Mouse (Mus musculus) forebrain, embryonic 13.5 days (tissue): ENCODE data around the gene Osbpl10. TPM values are rescaled to one million over a fixed set of nuclear protein-coding genes. Genes with fewer than 3 reads are reported as not detected.

ENCODE experiments used
- ATAC-seq: fragments of 200-750 bp; cut with Nextera tagmentation; 2 replicates; pipeline ENCODE4 v1.8.0; 2017
- H3K27ac ChIP-seq: fragments of 300-500 bp; sonication (generic); 2 replicates; pipeline ENCODE4 v1.5.1; 2015; ENCODE audit warnings: inconsistent platforms, mild to moderate bottlenecking, moderate library complexity
- H3K27me3 ChIP-seq: fragments of 300-500 bp; sonication (generic); 2 replicates; pipeline ENCODE4 v1.6.1; 2015; ENCODE audit warnings: mild to moderate bottlenecking, inconsistent platforms
- H3K36me3 ChIP-seq: fragments of 300-500 bp; sonication (generic); 2 replicates; pipeline ENCODE4 v1.6.1; 2015; ENCODE audit warnings: mild to moderate bottlenecking, inconsistent platforms; ENCODE audit not compliant: poor library complexity, severe bottlenecking
- H3K4me1 ChIP-seq: fragments of 300-500 bp; sonication (generic); 2 replicates; pipeline ENCODE4 v1.6.1; 2015; ENCODE audit warnings: inconsistent platforms
- H3K4me2 ChIP-seq: fragments of 300-500 bp; sonication (generic); 2 replicates; pipeline ENCODE4 v1.6.1; 2015; ENCODE audit warnings: inconsistent platforms, mild to moderate bottlenecking, moderate library complexity
- H3K4me3 ChIP-seq: fragments of 300-500 bp; sonication (generic); 2 replicates; pipeline ENCODE4 v1.5.1; 2015; ENCODE audit warnings: mild to moderate bottlenecking, inconsistent platforms
- H3K9ac ChIP-seq: fragments of 300-500 bp; sonication (generic); 2 replicates; pipeline ENCODE4 v1.6.1; 2015; ENCODE audit warnings: mild to moderate bottlenecking, inconsistent platforms
- H3K9me3 ChIP-seq: fragments of 300-500 bp; sonication (generic); replicated peaks from 2 replicates; pipeline ENCODE4 v1.6.1; 2016; ENCODE audit warnings: inconsistent platforms
- WGBS: fragments of 180-500 bp; shearing (Covaris S2); methylation state at CpG from one replicate; pipeline ENCODE4 v1.1.7; 2015; 5-methylcytosine and 5-hydroxymethylcytosine counted together
- polyA plus RNA-seq: library from polyadenylated mRNA; unstranded; fragments of >200 nt; fragmentation: Nextera tagmentation; extraction: Ambion mirVana; gene quantifications from 2 replicates; pipeline ENCODE4 v1.2.1, GENCODE M21; 2015

Osbpl10 gene
- polyA plus RNA-seq, 1 experiment from 2014 or later: 0.92 TPM

DNA sequence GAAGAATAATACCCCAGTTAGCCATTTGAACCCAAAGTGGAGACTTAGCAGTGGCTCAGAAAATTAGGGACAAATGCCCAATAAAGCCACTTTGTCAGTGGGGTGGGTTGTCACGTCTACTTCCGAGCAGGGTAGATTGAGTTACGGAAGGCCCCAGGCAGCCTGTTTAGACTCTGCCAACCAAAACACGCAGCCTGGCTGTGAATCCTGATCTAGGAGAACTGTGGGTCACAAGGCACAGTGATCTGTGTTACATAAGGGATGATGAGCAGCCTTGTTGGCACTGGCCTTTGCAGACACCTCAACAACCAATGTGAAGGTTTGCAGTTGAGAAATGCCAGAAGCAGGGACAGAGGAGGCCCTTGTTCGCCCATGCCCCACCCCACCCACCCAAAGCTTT is 183.2 kb downstream of the Osbpl10 start:
- H3K4me1 ChIP-seq: no peaks in the 10 kb centered on the region
- H3K27ac ChIP-seq: no peak overlapping the region
- no peak overlapping the region for H3K4me2 ChIP-seq
- H3K4me3 ChIP-seq: no peak overlapping the region
- H3K27me3 ChIP-seq: no peaks in the 10 kb centered on the region
- no peak for ATAC-seq
- no peaks in the 10 kb centered on the region for H3K36me3 ChIP-seq
- WGBS: 84% methylated on average over 5 of the region's 5 CpGs
- H3K9me3 ChIP-seq: no peaks in the 10 kb centered on the region
- no peak overlapping the region for H3K9ac ChIP-seq

DNA sequence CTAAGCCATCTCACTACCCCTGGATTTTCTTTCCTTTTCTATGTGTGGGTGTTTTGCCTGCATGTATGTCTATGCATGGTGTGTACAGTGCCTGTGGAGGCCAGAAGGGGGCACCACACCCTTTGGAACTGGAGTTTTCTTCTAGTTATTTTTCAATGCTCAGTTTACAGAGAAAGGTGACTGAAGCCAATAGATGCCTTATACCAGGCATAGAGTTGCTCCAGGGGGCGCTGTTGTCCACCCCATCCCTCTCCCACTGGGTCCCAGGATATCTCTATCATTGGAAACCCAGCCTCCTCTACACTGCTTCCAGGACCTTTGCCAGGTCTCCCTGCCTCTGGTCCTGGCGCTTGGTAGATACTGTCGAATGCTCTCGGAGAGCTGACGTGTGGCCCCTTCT is 184.7 kb downstream of the Osbpl10 start:
- Histone ChIP-seq H3K4me3 (no peak overlapping the region), H3K4me1 (no peaks in the 10 kb centered on the region), H3K36me3 (no peaks in the 10 kb centered on the region), H3K9me3 (no peaks in the 10 kb centered on the region), H3K4me2 (no peak overlapping the region), H3K27me3 (no peaks in the 10 kb centered on the region), H3K27ac (no peak overlapping the region), H3K9ac (no peak overlapping the region)
- ATAC-seq: peak; percentile 53
- WGBS: 55% methylated on average over 5 of the region's 5 CpGs

DNA sequence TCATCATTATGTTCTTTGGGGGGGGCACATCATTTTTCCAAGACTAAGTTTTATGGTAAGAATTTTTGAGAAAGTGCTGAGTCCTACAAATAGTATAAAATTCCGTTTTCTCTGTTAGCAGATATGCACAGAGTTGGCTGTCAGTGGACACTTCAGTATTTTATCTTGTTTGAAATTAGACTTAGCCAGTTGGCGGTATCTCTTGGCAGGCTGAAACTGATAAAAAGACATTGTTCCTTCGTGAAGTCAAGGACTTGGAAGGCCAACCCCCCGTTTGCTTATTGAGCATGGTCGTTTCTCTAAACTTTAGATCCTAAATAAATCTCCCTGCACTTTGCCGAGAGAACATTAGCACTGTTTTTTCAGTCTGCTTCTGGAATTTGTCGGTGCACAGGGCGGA is 185.3 kb downstream of the Osbpl10 start:
- Histone ChIP-seq H3K4me3 (no peak overlapping the region), H3K36me3 (no peaks in the 10 kb centered on the region), H3K9me3 (no peaks in the 10 kb centered on the region), H3K9ac (no peak overlapping the region), H3K4me2 (no peak overlapping the region), H3K27ac (no peak overlapping the region), H3K4me1 (no peaks in the 10 kb centered on the region), H3K27me3 (no peaks in the 10 kb centered on the region)
- WGBS: 84% methylated on average over 8 of the region's 8 CpGs
- no peak for ATAC-seq

DNA sequence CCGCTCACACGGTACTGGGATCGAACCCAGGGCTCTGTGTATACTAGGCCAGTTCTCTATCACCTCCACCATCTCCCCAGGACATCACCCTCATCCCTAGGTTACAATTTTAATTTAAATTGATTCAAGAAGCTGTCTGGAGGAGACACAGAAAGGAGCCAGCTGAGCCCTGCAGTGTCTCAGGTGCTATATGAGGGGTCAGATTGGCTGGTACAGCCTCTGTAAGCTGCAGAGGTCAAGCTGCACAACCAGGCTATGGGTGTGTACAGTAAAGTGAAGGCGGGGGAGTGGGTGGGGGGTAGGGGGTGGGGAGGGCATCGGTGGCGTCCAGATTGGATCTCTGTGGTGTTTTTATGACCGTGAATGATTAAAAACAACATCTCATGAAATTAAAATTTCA is 186.0 kb downstream of the Osbpl10 start:
- Histone ChIP-seq H3K27ac (no peak overlapping the region), H3K4me3 (no peak overlapping the region), H3K36me3 (no peaks in the 10 kb centered on the region), H3K9me3 (no peaks in the 10 kb centered on the region), H3K4me2 (no peak overlapping the region), H3K4me1 (no peaks in the 10 kb centered on the region), H3K9ac (no peak overlapping the region), H3K27me3 (no peaks in the 10 kb centered on the region)
- 91% methylated on average over 7 of the region's 7 CpGs for WGBS
- ATAC-seq: no peak

DNA sequence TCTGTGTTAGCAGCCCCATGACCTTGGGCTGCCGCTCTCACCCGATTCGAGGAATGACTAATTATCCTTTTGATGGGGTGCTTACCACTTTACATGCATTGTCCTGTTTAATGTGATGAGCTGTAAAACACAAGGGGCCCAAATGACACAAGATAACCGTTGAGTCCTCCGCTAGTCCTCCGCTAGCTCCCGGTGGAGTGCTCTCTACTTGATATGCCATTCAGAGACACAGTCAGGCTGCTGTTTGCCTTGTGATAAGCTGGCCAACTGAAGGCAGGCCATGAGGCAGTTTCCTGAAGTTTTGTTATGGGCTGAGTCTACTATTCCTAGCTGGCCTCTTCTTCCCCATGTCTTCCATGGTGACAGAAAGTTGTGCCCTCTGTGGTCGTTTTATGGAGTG is 187.6 kb downstream of the Osbpl10 start:
- WGBS: 77% methylated on average over 8 of the region's 8 CpGs
- ATAC-seq: no peak
- Histone ChIP-seq H3K36me3 (no peaks in the 10 kb centered on the region), H3K4me2 (no peak overlapping the region), H3K4me1 (no peaks in the 10 kb centered on the region), H3K27ac (no peak overlapping the region), H3K9ac (no peak overlapping the region), H3K4me3 (no peak overlapping the region), H3K27me3 (no peaks in the 10 kb centered on the region), H3K9me3 (no peaks in the 10 kb centered on the region)

DNA sequence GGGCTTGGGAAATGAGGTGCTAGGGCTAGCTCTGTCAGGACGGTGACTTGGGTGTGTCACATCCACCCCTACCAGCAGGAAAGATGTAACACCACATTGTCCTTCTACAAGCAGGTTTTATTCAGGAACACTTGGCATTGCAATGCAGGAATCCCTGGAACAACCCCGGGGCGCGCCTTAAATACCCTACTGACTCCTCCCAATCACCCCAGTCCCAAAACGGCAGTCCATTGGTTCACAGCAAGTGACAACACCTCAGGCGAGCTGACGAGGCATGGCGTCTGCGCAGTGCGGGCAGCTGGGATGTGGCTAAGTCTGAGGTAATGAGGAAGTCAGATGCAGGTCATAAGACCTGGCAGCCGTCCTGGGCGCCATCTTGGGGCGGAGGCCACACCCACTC is 191.2 kb downstream of the Osbpl10 start:
- Histone ChIP-seq H3K36me3 (no peaks in the 10 kb centered on the region), H3K4me1 (no peaks in the 10 kb centered on the region), H3K4me3 (no peak overlapping the region), H3K9ac (no peak overlapping the region), H3K4me2 (no peak overlapping the region), H3K27ac (no peak overlapping the region), H3K9me3 (no peaks in the 10 kb centered on the region), H3K27me3 (no peaks in the 10 kb centered on the region)
- ATAC-seq: no peak
- WGBS: 91% methylated on average over 13 of the region's 13 CpGs

DNA sequence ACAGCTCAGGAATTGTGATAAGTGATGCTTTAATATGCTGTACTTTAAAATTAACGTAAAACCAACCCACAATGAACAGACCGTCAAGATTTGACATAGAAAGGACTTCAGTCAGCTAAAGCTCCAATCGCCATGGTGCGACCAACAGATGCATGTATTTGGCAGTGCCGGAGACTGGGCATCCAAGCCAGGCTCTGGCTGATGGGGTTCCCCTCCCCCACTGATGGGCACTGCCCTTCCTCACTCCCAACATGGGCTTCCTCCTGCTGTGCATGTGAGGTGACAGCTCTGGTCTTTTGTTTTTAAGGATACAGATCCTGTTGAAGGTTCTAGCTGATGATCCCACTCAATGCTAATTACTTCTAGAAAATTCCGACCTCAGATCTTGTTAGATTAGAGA is 193.7 kb downstream of the Osbpl10 start:
- H3K36me3 ChIP-seq: no peaks in the 10 kb centered on the region
- H3K9ac ChIP-seq: no peak overlapping the region
- H3K4me2 ChIP-seq: no peak overlapping the region
- no peaks in the 10 kb centered on the region for H3K9me3 ChIP-seq
- WGBS: 91% methylated on average over 6 of the region's 6 CpGs
- H3K4me3 ChIP-seq: no peak overlapping the region
- no peak overlapping the region for H3K27ac ChIP-seq
- no peaks in the 10 kb centered on the region; the same call in 1 of the 2 replicates for H3K4me1 ChIP-seq
- H3K27me3 ChIP-seq: no peaks in the 10 kb centered on the region
- ATAC-seq: no peak

DNA sequence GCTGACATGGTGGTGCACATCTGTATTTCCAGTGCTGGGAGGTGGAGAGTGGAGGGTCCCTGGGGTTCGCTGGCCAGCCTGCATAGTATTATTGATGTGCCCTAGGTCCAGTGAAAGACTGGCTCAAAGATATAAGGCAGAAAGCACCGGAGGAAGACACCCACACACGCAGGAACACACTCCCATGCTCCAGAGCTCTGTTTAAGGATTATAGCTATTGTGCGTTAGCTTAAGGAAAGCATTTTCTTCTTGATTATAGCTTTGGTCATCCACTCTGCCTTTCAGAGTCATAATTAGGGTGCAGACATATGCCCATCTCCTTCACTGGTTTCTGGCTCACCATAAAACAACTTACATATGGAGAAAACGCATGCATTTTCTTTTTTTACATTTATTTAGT is 200.8 kb downstream of the Osbpl10 start:
- H3K9me3 ChIP-seq: no peaks in the 10 kb centered on the region
- no peaks in the 10 kb centered on the region for H3K36me3 ChIP-seq
- H3K4me1 ChIP-seq: no peaks in the 10 kb centered on the region; the same call in 1 of the 2 replicates
- ATAC-seq: no peak
- 86% methylated on average over 5 of the region's 5 CpGs for WGBS
- no peak overlapping the region for H3K4me3 ChIP-seq
- H3K27me3 ChIP-seq: no peaks in the 10 kb centered on the region
- H3K27ac ChIP-seq: no peak overlapping the region
- H3K9ac ChIP-seq: no peak overlapping the region
- no peak overlapping the region for H3K4me2 ChIP-seq

DNA sequence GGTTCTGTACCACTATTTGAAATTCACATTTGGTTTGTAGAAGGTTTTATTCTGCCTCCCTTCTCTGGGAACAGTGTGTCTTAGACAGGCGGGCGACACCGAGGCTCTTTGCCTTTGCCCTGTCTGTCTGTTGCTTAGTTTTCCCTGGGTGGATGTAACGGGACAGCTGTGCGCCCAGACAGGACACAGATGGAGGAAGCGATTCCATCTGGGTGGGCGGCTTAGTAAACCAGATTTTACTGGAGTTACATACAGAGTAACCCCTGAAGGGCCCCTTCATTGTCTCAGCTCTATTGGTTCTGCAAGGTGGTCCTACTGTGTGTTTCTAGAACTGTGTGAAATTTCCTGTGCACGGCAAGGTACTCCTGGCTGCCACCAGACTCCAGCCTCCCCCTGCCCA is 201.6 kb downstream of the Osbpl10 start:
- Histone ChIP-seq H3K4me2 (no peak overlapping the region), H3K9me3 (no peaks in the 10 kb centered on the region), H3K27me3 (no peaks in the 10 kb centered on the region), H3K27ac (0 out of 2 replicates have a peak overlapping the region, but pooled peaks have one; percentile 14), H3K9ac (no peak overlapping the region), H3K4me1 (no peaks in the 10 kb centered on the region; the same call in 1 of the 2 replicates), H3K4me3 (no peak overlapping the region), H3K36me3 (no peaks in the 10 kb centered on the region)
- ATAC-seq: peak; percentile 69
- 73% methylated on average over 8 of the region's 8 CpGs for WGBS

DNA sequence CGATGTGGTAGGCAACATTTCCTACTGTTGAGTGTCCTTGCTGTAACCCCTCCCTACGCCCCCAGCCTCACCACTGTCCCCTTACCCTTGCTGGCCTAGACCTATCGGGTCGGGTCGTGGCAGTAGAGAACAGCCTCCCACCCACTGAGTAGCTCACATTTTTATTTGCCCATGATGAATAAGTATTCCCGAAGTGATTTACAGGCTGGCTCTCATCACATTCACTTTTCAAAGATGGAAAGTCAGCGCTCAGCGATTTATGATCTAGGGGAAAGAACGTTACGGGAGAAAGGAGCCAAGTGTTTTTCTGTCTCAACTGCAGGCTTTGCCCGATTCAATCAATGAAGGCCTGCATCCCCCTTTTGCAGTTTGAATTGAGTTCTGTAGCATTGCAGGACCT is 208.0 kb downstream of the Osbpl10 start:
- H3K4me3 ChIP-seq: no peak overlapping the region
- 87% methylated on average over 11 of the region's 11 CpGs for WGBS
- no peaks in the 10 kb centered on the region for H3K36me3 ChIP-seq
- H3K4me2 ChIP-seq: no peak overlapping the region
- H3K4me1 ChIP-seq: no peaks in the 10 kb centered on the region
- no peak overlapping the region for H3K27ac ChIP-seq
- no peaks in the 10 kb centered on the region for H3K27me3 ChIP-seq
- no peaks in the 10 kb centered on the region for H3K9me3 ChIP-seq
- ATAC-seq: no peak
- no peak overlapping the region for H3K9ac ChIP-seq

DNA sequence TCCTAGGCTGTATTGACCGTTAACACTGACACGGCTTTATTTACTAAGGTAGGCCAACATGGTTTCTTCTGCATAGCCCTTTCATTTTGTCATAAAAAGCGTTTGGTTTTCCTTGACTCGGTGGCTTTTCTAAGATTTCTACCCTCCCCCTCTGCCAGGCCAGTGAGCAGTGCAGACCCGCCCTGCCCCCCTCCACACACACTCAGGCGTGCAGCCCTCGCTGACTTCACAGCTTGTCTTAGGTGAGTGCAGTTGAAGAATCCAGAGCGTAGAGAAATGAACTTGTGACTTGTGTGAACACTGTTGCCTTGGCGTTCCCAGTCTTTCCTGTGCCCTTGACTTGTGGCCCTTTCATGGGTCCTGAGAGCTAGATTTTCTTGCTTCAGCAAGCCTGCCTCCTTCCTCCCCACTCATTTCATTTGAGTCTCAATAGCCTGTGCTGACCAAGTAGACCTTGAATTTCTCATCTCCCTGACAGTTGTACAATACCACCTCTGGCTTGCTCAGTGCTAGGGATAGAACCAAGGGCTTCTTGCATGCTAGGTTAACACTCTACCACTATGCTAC is 212.1 kb downstream of the Osbpl10 start:
- no peak for ATAC-seq
- WGBS: 86% methylated on average over 9 of the region's 9 CpGs
- Histone ChIP-seq H3K4me1 (no peaks in the 10 kb centered on the region), H3K9me3 (no peaks in the 10 kb centered on the region), H3K36me3 (no peaks in the 10 kb centered on the region), H3K4me2 (no peak overlapping the region), H3K27me3 (no peaks in the 10 kb centered on the region), H3K9ac (no peak overlapping the region), H3K27ac (no peak overlapping the region), H3K4me3 (no peak overlapping the region)

DNA sequence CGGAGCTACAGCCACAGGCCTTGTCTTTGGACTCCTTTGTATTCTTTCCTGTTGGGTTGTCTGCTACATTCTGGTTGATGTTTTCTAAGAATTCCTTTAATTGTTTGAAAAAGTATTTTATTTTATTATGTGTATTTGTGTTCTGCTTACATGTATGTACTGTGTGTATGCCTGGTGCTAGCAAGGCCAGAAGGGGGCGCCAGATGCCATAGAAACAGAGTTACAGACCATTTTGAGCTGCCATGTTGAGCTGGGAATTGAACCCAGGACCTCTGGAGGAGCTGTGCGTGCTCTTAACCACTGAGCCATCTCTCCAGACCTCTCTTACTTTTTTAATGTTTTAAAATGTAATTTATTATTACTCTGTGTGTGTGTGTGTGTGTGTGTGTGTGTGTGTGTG is 214.5 kb downstream of the Osbpl10 start:
- 79% methylated on average over 3 of the region's 3 CpGs for WGBS
- H3K9me3 ChIP-seq: no peaks in the 10 kb centered on the region
- no peaks in the 10 kb centered on the region for H3K4me1 ChIP-seq
- no peak overlapping the region for H3K4me3 ChIP-seq
- no peaks in the 10 kb centered on the region for H3K27me3 ChIP-seq
- no peak for ATAC-seq
- H3K36me3 ChIP-seq: no peaks in the 10 kb centered on the region
- no peak overlapping the region for H3K9ac ChIP-seq
- no peak overlapping the region for H3K4me2 ChIP-seq
- H3K27ac ChIP-seq: no peak overlapping the region

DNA sequence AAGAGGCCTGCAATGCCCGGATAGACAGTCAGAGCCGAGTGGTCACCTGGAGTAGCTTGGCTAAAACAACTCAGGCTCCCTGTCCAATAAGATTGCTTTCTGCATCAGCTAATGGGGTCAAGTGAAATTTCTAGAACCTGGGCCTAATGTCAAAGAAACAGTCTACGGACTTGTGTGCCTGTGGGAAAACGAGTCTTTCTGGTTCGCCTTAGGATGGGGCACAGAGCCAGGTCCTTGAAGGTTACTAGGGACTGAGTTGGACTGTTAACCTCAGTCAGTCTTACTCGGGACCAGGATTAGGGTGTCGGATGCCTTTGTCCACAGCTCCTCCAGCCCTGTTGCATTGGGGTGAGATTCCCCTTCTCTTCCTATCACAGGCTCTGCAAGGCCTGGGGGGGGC is 218.7 kb downstream of the Osbpl10 start:
- Histone ChIP-seq H3K27ac (no peak overlapping the region), H3K27me3 (no peaks in the 10 kb centered on the region), H3K4me2 (no peak overlapping the region), H3K9me3 (no peaks in the 10 kb centered on the region), H3K4me3 (no peak overlapping the region), H3K9ac (no peak overlapping the region), H3K4me1 (no peaks in the 10 kb centered on the region), H3K36me3 (no peaks in the 10 kb centered on the region)
- whole genome bisulfite sequencing: 85% methylated on average over 7 of the region's 7 CpGs
- no peak for ATAC-seq
